Mouse (Mus musculus) MEL (cell line): Measurements from ENCODE around the gene Slc39a11. TPM values are rescaled to one million over a fixed set of nuclear protein-coding genes. Genes with fewer than 3 reads are reported as not detected.

ENCODE experiments used
- DNase-seq: peaks from one replicate; pipeline ENCODE4 v3.0.0; 2011; ENCODE audit warnings: low read depth, low spot score
- H3K27ac ChIP-seq: 2 replicates; pipeline ENCODE4 v1.5.1; 2012; ENCODE audit warnings: low read depth, mild to moderate bottlenecking, control low read depth, low read length, moderate library complexity; ENCODE audit not compliant: control insufficient read depth
- H3K27me3 ChIP-seq, 2 experiments: fragments of 150-350 bp in 1 of 2; sonication (generic) in 1 of 2; 2 replicates each; pipeline ENCODE4 v1.6.1; 2012; ENCODE audit warnings: low read length in 2 of 2, mild to moderate bottlenecking in 2 of 2, improper control_type of control experiment in 1 of 2, moderate library complexity in 1 of 2; ENCODE audit not compliant: insufficient read depth in 2 of 2, control insufficient read depth in 1 of 2
- H3K36me3 ChIP-seq, 2 experiments: 2 replicates each; pipeline ENCODE4 v1.6.1; 2012 to 2014; ENCODE audit warnings: low read length in 2 of 2, improper control_type of control experiment in 1 of 2, inconsistent platforms in 1 of 2, mild to moderate bottlenecking in 1 of 2; ENCODE audit not compliant: insufficient read depth in 2 of 2, control insufficient read depth in 1 of 2
- H3K4me1 ChIP-seq, 2 experiments: fragments of 150-350 bp in 1 of 2; sonication (generic) in 1 of 2; 2 replicates each; pipeline ENCODE4 v1.6.1; 2012; ENCODE audit warnings: low read length in 2 of 2, improper control_type of control experiment in 1 of 2, mild to moderate bottlenecking in 1 of 2; ENCODE audit not compliant: insufficient read depth in 2 of 2, control insufficient read depth in 1 of 2
- H3K4me3 ChIP-seq, 2 experiments: fragments of 150-350 bp in 1 of 2; sonication (generic) in 1 of 2; 2 replicates each; pipeline ENCODE4 v1.5.1; 2012; ENCODE audit warnings: low read depth in 2 of 2, low read length in 2 of 2, mild to moderate bottlenecking in 2 of 2, moderate library complexity in 2 of 2, control low read depth in 1 of 2, improper control_type of control experiment in 1 of 2; ENCODE audit not compliant: control insufficient read depth in 1 of 2, insufficient read depth in 1 of 2
- H3K79me2 ChIP-seq: 2 replicates; pipeline ENCODE4 v1.6.1; 2012; ENCODE audit warnings: mild to moderate bottlenecking, low read length, moderate library complexity; ENCODE audit not compliant: control insufficient read depth, poor library complexity, insufficient read depth
- H3K9ac ChIP-seq: 2 replicates; pipeline ENCODE4 v1.6.1; 2012; ENCODE audit warnings: low read depth, mild to moderate bottlenecking, control low read depth, low read length, moderate library complexity; ENCODE audit not compliant: control insufficient read depth, poor library complexity, severe bottlenecking
- H3K9me3 ChIP-seq: fragments of 150-350 bp; sonication (generic); replicated peaks from 2 replicates; pipeline ENCODE4 v1.6.1; 2012; ENCODE audit warnings: mild to moderate bottlenecking, low read length, improper control_type of control experiment, moderate library complexity; ENCODE audit not compliant: insufficient read depth
- BHLHE40 ChIP-seq: IDR thresholded peaks from 2 replicates; pipeline ENCODE4 v1.6.1; 2012; ENCODE audit warnings: low read depth, mild to moderate bottlenecking, inconsistent platforms, low read length, improper control_type of control experiment, borderline replicate concordance
- CHD2 ChIP-seq: IDR thresholded peaks from 2 replicates; pipeline ENCODE4 v1.6.1; 2011; ENCODE audit warnings: low read length, improper control_type of control experiment
- E2F4 ChIP-seq: IDR thresholded peaks from 2 replicates; pipeline ENCODE4 v1.6.1; 2011; ENCODE audit warnings: low read depth, low read length, improper control_type of control experiment, borderline replicate concordance
- JUND ChIP-seq: IDR thresholded peaks from 2 replicates; pipeline ENCODE4 v1.6.1; 2011; ENCODE audit warnings: low read depth, mild to moderate bottlenecking, improper control_type of control experiment, low read length
- MAZ ChIP-seq: IDR thresholded peaks from 2 replicates; pipeline ENCODE4 v1.6.1; 2012; ENCODE audit warnings: low read depth, mild to moderate bottlenecking, inconsistent platforms, low read length, improper control_type of control experiment
- MEF2A ChIP-seq: IDR thresholded peaks from 2 replicates; pipeline ENCODE4 v1.6.1; 2014; ENCODE audit warnings: low read depth, mild to moderate bottlenecking, inconsistent platforms, low read length, improper control_type of control experiment; ENCODE audit not compliant: poor library complexity, insufficient replicate concordance, severe bottlenecking; ENCODE audit errors: extremely low read depth
- MYB ChIP-seq: IDR thresholded peaks from 2 replicates; pipeline ENCODE4 v1.6.1; 2011; ENCODE audit warnings: mild to moderate bottlenecking, low read depth, low read length, improper control_type of control experiment
- NELFE ChIP-seq: IDR thresholded peaks from 2 replicates; pipeline ENCODE4 v1.6.1; 2011; ENCODE audit warnings: low read depth, low read length, improper control_type of control experiment
- NRF1 ChIP-seq: IDR thresholded peaks from 2 replicates; pipeline ENCODE4 v1.6.1; 2014; ENCODE audit warnings: low read depth, mild to moderate bottlenecking, inconsistent platforms, low read length, improper control_type of control experiment, moderate library complexity; ENCODE audit not compliant: poor library complexity, insufficient read depth, severe bottlenecking
- POLR2A ChIP-seq, 2 experiments: IDR thresholded peaks; 2 replicates each; pipeline ENCODE4 v1.6.1; 2011 to 2012; ENCODE audit warnings: low read length in 2 of 2, mild to moderate bottlenecking in 2 of 2, control low read depth in 1 of 2, improper control_type of control experiment in 1 of 2, low read depth in 1 of 2, moderate library complexity in 1 of 2; ENCODE audit not compliant: control insufficient read depth in 1 of 2, insufficient read depth in 1 of 2, poor library complexity in 1 of 2
- POLR2AphosphoS2 ChIP-seq: IDR thresholded peaks from 2 replicates; pipeline ENCODE4 v1.6.1; 2011; ENCODE audit warnings: low read length, improper control_type of control experiment
- TAL1 ChIP-seq: IDR thresholded peaks from 2 replicates; pipeline ENCODE4 v1.6.1; 2012; ENCODE audit warnings: mild to moderate bottlenecking, inconsistent platforms, low read length, moderate library complexity, mixed read lengths
- UBTF ChIP-seq: IDR thresholded peaks from 2 replicates; pipeline ENCODE4 v1.6.1; 2012; ENCODE audit warnings: low read depth, mild to moderate bottlenecking, inconsistent platforms, low read length, improper control_type of control experiment, moderate library complexity, borderline replicate concordance; ENCODE audit not compliant: insufficient read depth
- ZC3H11A ChIP-seq: IDR thresholded peaks from 2 replicates; pipeline ENCODE4 v1.6.1; 2012; ENCODE audit warnings: low read depth, mild to moderate bottlenecking, inconsistent platforms, low read length, improper control_type of control experiment
- ZKSCAN1 ChIP-seq: IDR thresholded peaks from 2 replicates; pipeline ENCODE4 v1.6.1; 2012; ENCODE audit warnings: low read depth, mild to moderate bottlenecking, inconsistent platforms, low read length, improper control_type of control experiment, moderate library complexity
- ZNF384 ChIP-seq: IDR thresholded peaks from 2 replicates; pipeline ENCODE4 v1.6.1; 2012; ENCODE audit warnings: low read depth, mild to moderate bottlenecking, inconsistent platforms, low read length, improper control_type of control experiment
- polyA plus RNA-seq, 2 experiments: library from polyadenylated mRNA; stranded (reverse) in 1 of 2; unstranded in 1 of 2; fragments of >175 nt in 1 of 2; fragments of >200 nt in 1 of 2; gene quantifications; 2 replicates each; pipeline versions ENCODE4 v1.2.1 to v1.2.4; 2012; ENCODE audit warnings: low replicate concordance in 2 of 2, low read depth in 1 of 2; ENCODE audit not compliant: insufficient read length in 2 of 2, insufficient read depth in 1 of 2, missing spikeins in 1 of 2
- total RNA-seq: library from RNA; depleted of rRNA; stranded (reverse); fragments of 300-350 nt; gene quantifications from 2 replicates; pipeline ENCODE4 v1.2.3, GENCODE M21; 2012

The Slc39a11 gene
- total and polyA plus RNA-seq, 3 experiments: 34.2 to 45.6 TPM; not detected in 1

DNA sequence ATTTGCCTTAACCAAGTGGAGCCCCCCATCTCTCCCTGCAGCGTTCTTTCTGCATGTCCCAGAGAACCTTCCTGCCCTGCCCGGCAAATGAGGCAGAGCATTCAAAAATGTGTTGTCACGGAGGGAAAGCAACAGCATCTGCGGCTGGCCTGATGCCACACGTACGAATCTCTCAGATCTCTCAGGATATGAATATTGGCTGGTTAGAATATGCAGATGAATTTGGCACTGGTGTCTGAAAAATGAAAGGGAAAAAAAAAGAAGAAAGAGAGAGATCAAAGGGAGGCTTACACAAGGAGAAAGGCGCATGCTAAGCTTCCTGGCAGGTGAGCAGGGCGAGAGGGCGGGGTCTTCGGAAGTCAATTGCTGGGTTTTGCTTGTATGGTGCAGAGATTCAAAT is 443.8 kb downstream of the Slc39a11 start:
- Histone ChIP-seq H3K27ac (no peak overlapping the region), H3K4me3 (no peak overlapping the region), H3K27me3 (no peaks in the 10 kb centered on the region), H3K4me1 (peaks cover 0 to under 1% of the 10 kb centered on the region in 2 experiments; a peak in 3 of 4 replicates), H3K9me3 (no peaks in the 10 kb centered on the region), H3K36me3 (no peaks in the 10 kb centered on the region; a peak in 2 of 4 replicates), H3K9ac (no peak overlapping the region), H3K79me2 (no peaks in the 10 kb centered on the region)
- TF ChIP-seq NELFE: no peak
- no peak for TF ChIP-seq ZKSCAN1
- TF ChIP-seq POLR2A (IDR thresholded peaks at IDR 0.05; ENCODE audit: control insufficient read depth in 1 of 2, insufficient read depth in 1 of 2, low read depth in 1 of 2, low read length in 2 of 2, poor library complexity in 1 of 2): no peak
- no peak for TF ChIP-seq POLR2AphosphoS2
- no peak for DNase-seq

DNA sequence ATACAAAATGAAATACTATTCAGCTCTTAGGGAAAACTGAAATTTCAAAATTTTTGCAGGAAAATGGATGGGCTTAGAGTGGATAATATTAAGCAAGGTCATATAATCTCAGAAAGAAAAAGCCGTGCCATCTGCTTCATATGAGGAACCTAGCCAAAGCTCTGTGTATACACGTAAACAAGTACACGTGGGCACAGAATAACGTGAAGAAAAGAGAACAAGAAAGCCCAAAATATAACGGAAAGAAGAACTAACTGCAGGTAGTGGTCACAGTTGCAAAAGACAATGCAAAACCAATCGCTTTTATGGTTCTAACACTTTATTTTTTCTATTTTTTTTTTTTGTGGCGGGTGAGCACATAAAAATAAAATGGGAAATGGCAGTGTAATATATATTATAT is 446.9 kb downstream of the Slc39a11 start:
- H3K79me2 ChIP-seq: no peaks in the 10 kb centered on the region
- no peaks in the 10 kb centered on the region for H3K27me3 ChIP-seq
- H3K9ac ChIP-seq: no peak overlapping the region
- H3K27ac ChIP-seq: no peak overlapping the region
- no peaks in the 10 kb centered on the region for H3K9me3 ChIP-seq
- H3K4me1 ChIP-seq: peaks cover 0 to 5% of the 10 kb centered on the region in 2 experiments; a peak in 3 of 4 replicates
- H3K36me3 ChIP-seq: peaks cover 0 to 2% of the 10 kb centered on the region in 2 experiments; a peak in 2 of 4 replicates
- DNase-seq: no peak
- no peak overlapping the region for H3K4me3 ChIP-seq
- TF ChIP-seq CHD2 (no peak), TAL1 (no peak), MEF2A (no peak), UBTF (no peak), JUND (no peak), ZC3H11A (no peak), E2F4 (no peak), BHLHE40 (no peak), MAZ (no peak), NRF1 (no peak), MYB (no peak), ZNF384 (no peak)
- TF ChIP-seq, all 39 proteins: peak for 0
